Mouse (Mus musculus): ENCODE results near the gene Syt1.

Gene Syt1

DNA sequence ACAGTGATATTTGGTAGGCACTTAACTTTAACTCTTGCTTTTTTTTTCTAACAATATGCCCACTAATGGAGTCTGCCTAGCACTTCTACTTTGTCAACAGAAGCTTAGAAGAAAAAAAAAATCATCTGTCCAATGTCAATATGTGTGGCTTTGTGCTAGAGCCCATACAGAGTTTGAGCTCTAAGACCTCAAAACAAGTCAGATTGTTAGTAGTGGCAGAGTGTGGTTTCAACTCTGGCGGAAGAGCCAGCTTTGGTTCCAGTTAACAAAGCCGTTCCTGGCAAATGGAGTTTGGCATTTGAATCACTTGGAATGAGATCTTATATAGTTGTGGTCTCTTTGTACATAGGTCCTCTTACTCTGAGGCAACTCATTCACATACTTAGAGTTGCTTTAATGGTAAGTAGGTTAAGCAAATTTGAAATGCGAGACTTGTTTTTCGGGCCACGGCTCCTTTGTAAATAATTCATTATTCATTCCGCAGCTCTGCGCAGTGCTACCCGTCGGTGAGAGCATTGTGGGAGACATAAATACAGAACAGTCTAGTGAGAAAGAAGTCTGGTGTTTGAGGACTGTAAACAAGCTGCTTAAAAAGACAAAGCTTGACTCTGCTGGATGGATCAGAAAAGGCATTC lies 429.9 kb downstream of the Syt1 start:
- no peak for DNase-seq (ENCODE audit: extremely low read depth, low read depth)

- DNase-seq (ENCODE audit: extremely low read depth, low read depth), result no peak
These were observed 431.4 kb downstream of the Syt1 start for GRCm38 (mm10) chr10:108579396-108579795.

DNA sequence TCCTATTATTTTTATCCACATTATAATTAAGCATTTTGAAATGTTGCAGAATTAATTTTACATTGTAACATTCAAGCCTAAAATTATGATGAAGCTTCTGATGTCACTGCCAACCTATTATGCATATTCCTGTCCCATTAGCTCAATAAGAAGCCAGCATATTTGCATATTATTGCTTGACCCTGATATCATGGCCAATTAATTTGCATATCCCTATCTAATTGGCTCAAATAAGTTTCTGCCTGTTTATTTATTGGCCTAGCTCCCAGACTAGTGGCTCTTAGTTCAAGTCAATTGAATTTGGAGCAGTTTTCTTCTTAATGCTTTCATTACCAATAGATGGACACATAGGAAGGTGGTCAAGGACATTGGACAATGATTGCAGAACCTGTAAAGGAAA lies 433.2 kb downstream of the Syt1 start:
- DNase-seq (ENCODE audit: extremely low read depth, low read depth), result no peak

DNA sequence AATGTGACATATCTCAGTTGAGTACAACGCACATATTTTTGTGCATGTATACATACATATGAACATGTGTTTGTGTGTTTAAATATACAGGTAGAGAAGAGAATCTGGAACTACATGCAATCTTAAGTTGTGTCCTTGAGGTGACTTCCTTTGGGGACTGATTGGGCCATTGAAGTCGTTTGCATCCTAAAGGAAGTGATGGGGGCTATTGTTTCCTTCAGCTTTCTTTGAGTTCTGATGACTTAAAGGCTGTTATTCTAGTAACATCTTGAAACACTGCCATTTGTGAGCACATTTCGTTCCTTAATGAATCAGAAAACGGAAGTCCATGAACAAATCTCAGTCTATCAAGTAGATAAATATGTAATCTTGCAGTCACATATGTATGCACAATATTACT lies 438.0 kb downstream of the Syt1 start:
- no peak for DNase-seq (ENCODE audit: extremely low read depth, low read depth)

GRCm38 (mm10) chr10:108571104-108571503 lies 439.7 kb downstream of the Syt1 start:
- DNase-seq (ENCODE audit: extremely low read depth, low read depth), result no peak

DNA sequence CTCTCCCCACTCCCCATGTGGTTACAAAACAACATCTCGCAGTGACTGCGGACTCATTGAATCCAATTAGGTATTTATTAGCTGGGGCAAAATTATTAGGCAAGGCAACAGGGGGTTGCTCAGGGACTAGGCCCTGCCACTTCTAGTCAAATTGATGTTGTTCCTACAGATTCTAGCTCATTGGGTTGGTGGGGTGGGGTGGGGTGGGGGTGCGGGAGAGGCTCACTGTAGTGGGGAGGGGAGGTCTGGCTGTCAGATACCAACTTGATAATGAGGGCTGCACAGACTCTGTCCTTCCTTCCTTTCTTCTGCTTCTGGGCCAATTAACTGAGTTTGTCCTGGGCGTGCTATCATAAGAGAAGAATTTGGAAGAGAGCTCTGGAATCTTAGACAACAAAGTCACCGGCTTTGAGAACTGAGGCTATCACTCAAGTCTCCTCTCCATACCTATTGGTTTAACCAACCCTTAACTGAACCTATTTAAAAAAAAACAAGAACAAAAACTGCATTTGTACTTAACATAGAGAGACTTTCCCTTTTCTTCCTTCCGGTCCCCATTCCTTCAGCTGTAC lies 441.1 kb downstream of the Syt1 start:
- no peak for DNase-seq (ENCODE audit: extremely low read depth, low read depth)

DNA sequence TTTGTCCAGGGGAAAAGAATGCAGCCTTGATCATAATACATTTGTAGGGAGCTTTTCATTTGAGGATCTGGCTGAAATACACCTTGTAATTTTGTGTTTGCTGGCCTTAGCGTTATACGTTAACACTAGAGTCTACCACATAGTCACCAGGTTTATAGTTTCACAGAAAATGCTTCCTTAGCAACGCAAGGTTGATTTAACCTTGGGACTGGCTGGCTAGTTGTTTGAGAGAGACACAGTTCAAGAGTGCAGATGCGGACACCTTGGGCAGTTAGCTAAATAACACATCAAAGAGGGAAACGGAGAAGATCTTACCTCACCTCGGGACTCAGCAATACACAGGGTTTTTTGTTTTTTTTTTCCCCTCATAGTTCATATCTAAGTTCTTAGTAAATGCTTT lies 441.9 kb downstream of the Syt1 start:
- DNase-seq (ENCODE audit: extremely low read depth, low read depth), result no peak

DNA sequence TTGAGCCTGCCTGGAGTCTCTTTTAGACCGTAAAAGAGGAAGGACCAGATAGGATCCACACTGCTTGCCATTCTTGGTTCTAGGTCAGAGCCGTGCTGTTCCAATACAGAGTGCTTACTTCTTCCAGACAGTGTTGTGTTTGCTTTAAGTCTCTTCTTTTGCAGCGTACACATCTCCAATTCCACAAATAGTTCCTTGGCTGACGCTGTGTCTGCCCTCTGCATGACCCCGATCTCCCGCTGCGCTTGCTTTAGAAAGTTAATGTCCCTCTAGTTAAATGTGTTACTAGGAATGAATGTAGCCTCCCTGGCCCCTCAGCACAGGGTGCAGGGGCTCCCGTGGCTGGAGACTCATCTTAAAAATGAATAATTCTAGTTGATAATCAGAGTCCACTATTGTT lies 442.6 kb downstream of the Syt1 start:
- no peak for DNase-seq (ENCODE audit: extremely low read depth, low read depth)

- no peak for DNase-seq (ENCODE audit: extremely low read depth, low read depth)
These were observed 443.3 kb downstream of the Syt1 start for GRCm38 (mm10) chr10:108567456-108567855.

DNA sequence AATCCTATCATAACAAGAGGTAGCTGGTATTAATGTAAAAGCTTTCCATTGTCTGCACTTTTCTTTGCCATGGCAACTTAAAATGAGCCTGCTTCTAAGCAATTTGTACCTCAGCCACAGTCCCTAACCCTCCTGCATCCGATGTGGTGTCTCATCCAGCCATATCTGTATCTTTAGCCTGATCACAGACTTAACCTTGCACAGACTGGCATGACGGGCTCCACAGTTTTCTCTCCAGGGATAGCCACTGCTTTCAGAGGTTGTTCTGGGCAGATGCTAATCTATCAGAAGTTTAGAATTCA lies 451.2 kb downstream of the Syt1 start:
- no peak for DNase-seq (ENCODE audit: extremely low read depth, low read depth)

DNA sequence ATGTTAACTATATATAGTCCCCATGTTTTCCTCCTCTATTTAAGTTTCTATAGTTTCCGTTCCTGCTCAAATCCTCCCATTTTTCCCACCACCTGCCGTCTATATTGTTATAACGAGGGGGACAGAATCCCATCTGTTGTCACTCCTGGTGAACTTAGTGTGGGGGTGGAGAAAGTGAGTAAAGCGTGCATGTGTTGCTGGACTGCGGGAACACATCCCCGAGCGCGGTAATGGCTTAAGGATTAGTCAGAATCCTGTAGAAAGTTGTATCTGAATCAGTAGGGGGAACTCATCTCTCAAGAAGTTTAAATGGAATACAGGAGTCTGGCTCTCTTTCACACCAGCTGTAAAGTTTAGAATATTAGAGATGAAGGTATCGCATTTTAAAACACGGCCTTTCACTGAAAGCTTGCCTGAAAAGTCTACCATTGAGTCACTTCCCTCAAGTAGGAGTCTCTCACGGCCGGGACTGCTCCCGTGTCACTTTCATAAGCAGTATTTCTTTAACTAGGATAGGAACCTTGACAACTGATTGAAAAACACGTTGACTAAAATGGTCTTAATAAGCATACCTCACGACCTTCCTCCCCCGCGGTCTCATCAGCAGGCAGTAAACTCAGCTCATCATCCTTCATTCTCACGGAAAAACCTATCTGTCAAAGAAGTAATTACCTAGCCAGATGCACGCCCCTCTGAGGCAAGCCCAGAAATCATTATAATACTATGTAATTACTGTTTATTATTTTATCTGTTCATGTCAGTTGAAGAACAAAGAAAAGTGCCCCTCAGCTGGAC lies 451.8 kb downstream of the Syt1 start:
- no peak for DNase-seq (ENCODE audit: extremely low read depth, low read depth)

GRCm38 (mm10) chr10:108552544-108552943 lies 458.2 kb downstream of the Syt1 start:
- DNase-seq (ENCODE audit: extremely low read depth, low read depth), result no peak

GRCm38 (mm10) chr10:108545715-108546114 lies 465.1 kb downstream of the Syt1 start:
- DNase-seq (ENCODE audit: extremely low read depth, low read depth), result no peak

DNA sequence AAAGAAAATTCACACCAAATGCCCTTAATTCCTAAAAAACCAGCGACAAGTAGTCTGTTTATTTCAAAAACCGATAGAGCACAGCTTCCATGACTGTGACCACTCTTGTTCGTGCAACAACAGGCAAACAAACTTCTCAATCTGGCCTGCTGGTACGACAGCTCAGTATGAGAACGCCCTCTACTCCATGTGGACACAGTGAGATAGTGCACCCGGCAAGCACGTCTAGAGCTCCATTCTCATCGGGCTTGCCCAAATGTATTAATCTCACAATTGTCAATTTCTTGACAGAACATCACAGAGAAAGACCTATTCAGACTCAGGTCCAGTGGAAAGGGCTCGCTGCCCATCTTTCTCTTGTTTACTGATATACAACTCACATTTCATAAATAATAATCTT lies 469.2 kb downstream of the Syt1 start:
- DNase-seq (ENCODE audit: extremely low read depth, low read depth), result no peak

- DNase-seq (ENCODE audit: extremely low read depth, low read depth), result no peak
These were observed 472.2 kb downstream of the Syt1 start for GRCm38 (mm10) chr10:108538546-108538945.

DNA sequence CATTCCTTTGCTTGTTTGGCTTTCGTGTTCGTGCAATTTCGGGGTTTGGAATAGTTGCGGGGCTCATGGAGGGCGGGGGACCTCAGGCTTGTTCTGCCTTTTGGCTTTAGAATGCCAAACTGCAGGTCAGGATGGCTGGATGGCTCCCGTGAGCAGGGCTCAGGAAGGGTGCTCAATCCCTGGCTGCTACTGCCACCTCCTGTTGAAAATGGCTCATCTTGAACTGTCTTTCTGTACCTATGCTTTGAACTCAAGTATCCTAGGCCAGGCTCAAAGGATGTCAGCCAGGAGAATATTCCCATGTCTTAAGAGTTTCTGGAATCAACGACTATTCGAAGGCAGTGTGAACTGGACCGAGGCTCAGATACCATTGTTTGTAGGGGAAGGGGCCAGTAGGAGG lies 473.1 kb downstream of the Syt1 start:
- DNase-seq (ENCODE audit: extremely low read depth, low read depth), result no peak

- no peak for DNase-seq (ENCODE audit: extremely low read depth, low read depth)
These were observed 474.9 kb downstream of the Syt1 start for GRCm38 (mm10) chr10:108535922-108536321.

GRCm38 (mm10) chr10:108534112-108534511 lies 476.7 kb downstream of the Syt1 start:
- DNase-seq (ENCODE audit: extremely low read depth, low read depth), result no peak

GRCm38 (mm10) chr10:108532916-108533315 lies 477.9 kb downstream of the Syt1 start:
- DNase-seq (ENCODE audit: extremely low read depth, low read depth), result no peak

- no peak for DNase-seq (ENCODE audit: extremely low read depth, low read depth)
These were observed 478.5 kb downstream of the Syt1 start for GRCm38 (mm10) chr10:108532283-108532682.

DNA sequence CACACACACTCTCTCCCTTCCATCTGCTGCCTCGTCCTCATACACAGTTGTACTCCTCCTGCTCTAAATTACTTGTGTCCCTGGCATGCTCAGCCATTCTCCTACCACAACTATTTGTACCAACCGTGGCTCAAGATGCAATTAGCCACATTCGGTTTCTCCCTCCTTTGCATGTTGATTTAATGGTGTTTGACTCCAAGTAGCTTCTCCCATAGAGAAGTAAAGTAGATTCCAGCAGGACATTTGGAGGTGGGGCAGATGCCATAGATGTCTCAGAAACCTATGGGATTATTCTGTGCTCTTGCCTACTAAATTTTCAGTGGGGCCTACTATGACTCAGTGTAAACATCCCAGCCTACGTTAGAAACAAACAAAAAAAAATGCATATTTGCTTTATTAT lies 479.1 kb downstream of the Syt1 start:
- no peak for DNase-seq (ENCODE audit: extremely low read depth, low read depth)

DNA sequence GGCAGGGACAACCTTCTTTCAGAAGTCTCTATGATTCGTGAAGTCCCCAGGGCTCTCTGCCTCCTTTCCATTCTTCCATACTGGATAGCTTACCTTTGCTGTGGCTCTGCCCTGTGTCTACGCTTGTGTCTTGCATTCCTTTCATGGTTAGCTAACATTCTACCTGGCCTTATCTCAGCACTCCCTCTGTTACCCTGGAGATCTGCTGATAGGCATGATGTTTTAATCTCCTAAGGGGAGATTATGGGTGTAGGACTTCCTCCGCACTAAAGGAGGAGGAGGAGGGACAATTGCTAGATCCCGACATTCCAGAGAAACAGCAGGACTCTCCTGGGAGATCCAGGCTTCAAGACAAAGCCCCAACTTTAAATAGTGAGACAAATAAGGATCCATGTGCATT lies 479.7 kb downstream of the Syt1 start:
- no peak for DNase-seq (ENCODE audit: extremely low read depth, low read depth)

DNA sequence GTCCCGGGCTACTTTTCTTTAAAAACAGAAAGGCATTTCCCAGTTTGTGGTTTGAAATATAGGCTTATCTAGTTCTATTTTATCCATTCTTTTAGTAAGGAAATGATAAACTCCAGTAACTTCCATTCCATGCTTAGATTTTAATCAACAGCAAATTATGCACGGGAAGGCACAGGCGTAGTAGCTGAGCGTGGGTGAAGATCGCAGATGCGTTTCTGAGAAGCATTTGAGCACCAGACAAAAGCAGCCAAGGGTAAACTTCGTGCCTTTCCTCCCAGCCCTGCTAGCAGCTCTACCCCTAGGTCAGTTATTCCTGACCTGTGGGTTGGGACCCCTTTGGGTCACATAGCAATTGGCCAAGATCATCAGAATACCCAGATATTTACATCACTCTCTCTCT lies 482.4 kb downstream of the Syt1 start:
- DNase-seq (ENCODE audit: extremely low read depth, low read depth), result no peak
